Mouse (Mus musculus) testis, postnatal 14 days (tissue): ENCODE measurements around the gene Eif6.

Experiments
- DNase-seq: peaks from one replicate; pipeline ENCODE4 v3.0.0; 2021; ENCODE audit warnings: low spot score

Eif6 gene

GRCm38 (mm10) chr2:155787949-155788931, 38.5 kb downstream of the Eif6 start:
- no peak for DNase-seq

GRCm38 (mm10) chr2:155786905-155787304, 39.8 kb downstream of the Eif6 start:
- no peak for DNase-seq

GRCm38 (mm10) chr2:155784534-155784933, 42.2 kb downstream of the Eif6 start:
- DNase-seq = no peak

- DNase-seq = no peak
Observed at GRCm38 (mm10) chr2:155779506-155779905, 47.2 kb downstream of the Eif6 start.

GRCm38 (mm10) chr2:155779066-155779465, 47.7 kb downstream of the Eif6 start:
- DNase-seq = no peak

- no peak for DNase-seq
Observed at GRCm38 (mm10) chr2:155778004-155778403, 48.7 kb downstream of the Eif6 start.

GRCm38 (mm10) chr2:155777688-155777985, 49.1 kb downstream of the Eif6 start:
- no peak for DNase-seq

- DNase-seq = no peak
Observed at GRCm38 (mm10) chr2:155776824-155777687, 49.7 kb downstream of the Eif6 start.

- peak; percentile 69 for DNase-seq
Observed at GRCm38 (mm10) chr2:155775685-155776263, 51.0 kb downstream of the Eif6 start.

- no peak for DNase-seq
Observed at GRCm38 (mm10) chr2:155774927-155775684, 51.6 kb downstream of the Eif6 start, which contains the start of gene Mmp24. Mmp24 (plus strand) TSS chr2:155775342.

- DNase-seq = no peak
Observed at GRCm38 (mm10) chr2:155774261-155774926, 52.3 kb downstream of the Eif6 start.

GRCm38 (mm10) chr2:155773664-155774063, 53.1 kb downstream of the Eif6 start:
- no peak for DNase-seq
